Mouse (Mus musculus): ENCODE results near the gene Zdhhc9.
"Not testable (repeated sequence)": the region's sequence is repeated elsewhere in the genome, so short reads cannot be mapped to it uniquely, and the experiment has no call there.

The Zdhhc9 gene

DNA sequence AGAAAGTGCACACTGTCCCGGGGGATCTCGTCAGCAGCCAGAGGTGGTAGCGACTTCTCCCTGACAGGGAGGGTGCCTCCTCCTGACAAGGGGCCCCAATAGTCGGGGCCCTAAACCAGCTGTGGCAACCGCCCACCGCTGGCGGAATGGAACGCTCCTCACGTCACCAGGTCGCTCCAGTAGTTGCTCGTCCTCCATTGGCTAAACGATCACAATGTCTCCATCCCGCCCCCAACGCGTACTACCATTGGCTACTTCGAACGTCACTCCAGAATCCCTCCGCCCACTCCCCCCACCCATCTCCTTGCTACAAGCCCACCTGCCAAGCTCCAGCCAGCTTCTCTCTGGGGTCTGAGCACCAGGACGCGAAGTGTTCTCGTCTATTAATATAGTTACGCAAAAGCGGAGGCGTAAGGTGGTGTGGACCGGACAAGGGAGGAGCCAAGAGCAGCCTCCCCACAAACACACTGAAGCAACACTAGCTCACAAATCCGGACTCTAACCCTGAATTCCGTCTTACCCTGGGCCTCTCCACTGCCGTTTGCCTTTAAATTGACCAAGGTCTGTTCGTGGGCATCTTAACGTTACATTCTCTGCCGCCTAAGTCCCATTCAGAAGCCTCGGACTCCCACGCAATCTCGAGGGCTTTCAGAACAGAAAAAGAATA lies at the start of gene Zdhhc9:
Zdhhc9 (minus strand) TSS at position 360 of the 667 bp plus-strand sequence.
- DNase-seq (ENCODE audit: low spot score in 2 of 2): peak; percentile 69 to 82

DNA sequence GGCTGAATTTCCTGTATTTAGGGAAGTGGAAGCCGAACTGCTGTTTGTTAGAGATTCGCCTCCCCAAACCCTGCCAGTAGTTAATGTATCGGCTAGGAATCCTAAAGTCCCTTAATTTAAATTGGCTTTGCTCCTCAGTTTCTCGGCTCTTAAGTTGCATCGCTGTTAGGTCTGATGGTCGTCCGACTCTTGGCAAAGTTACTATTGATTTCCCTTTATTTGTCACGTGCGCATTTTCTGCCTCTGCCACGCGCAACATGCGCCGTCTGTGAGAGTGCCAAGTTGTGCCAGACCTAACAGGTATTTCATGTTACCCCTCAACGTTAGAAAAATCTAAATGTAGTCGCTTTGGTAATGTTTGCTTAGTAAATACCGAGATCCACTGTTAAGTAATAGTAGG lies 48.3 kb upstream of the Zdhhc9 start:
- no peak for DNase-seq (ENCODE audit: low spot score in 2 of 2)

DNA sequence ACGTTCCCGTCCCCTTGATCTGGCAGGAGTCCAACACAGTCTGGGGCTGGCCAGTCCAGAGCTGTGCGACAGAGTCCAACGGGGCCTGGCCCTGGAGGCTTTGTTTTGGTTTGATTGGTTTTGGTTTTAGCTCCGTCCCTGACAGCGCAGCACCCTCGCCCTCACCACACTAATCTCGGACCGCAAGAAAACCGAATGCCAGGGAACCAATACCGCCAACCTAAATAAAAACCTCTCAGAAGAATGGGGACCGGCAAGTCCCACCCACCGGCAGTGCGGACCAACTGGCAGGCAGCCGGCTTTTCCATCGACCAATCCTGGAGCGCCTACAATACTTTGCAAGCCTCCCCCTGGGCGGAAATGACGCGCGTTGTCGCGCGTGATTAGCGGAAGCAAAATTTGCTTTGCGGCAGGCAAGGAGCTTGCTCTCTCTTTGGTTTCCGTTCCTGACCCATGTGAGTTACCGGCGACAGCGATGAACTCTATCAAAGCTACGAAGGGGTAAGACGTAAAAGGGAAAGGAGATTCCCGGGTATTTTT lies 47.9 kb upstream of the Zdhhc9 start, which contains the start of gene Utp14a:
Utp14a (plus strand) TSS at position 395 of the 540 bp plus-strand sequence.
- peak; percentile 87 to 98 for DNase-seq (ENCODE audit: low spot score in 2 of 2)

DNA sequence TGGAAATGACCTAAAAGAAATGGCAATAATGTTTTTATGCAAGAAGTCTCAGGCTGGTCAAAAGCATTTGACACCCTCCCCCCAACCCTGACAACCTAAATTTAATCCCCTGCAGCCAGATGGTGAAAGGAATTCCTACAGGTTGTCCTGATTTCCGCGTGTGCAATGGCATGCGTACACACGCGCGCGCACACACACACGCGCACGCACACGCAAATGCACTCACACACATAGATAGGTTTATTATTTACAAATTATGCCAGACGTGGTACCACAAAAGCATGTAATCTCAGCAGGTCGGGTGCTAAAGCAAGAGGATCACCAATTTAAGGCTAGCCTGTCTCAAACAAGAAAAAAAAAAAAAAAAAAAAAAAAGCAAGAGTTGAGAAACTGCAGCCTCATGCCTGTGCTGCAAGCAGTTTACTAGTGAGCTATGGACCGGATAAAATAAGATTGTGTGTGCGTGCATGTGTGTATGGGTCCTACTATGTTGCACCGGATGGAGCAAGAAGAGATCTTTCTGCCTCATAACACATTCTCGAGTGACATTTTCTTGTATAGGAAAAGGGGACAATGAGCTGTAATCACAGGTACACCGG lies 47.3 kb upstream of the Zdhhc9 start:
- DNase-seq (ENCODE audit: low spot score in 2 of 2): no peak

DNA sequence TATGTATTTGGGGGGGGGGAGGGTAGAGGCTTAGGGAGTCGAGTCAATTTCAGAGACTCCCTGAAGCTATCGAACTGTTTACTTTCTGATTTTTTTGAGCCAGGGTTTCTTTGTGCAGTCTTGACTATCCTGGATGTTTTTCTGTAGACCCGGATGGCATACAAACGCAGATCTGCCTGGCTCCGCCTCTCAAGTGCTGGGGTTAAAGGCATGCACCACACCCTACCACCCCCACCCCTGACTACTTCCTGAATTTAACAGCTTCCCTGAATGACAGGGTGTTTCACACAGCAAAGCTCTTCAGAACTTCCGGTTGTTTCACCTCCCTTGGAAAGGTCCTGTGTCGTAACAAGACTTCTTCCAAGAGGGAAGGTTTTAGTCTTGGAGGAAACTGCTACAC lies 25.7 kb upstream of the Zdhhc9 start:
- DNase-seq (ENCODE audit: low spot score in 2 of 2): peak in 1 of 2 experiments; percentile 14

DNA sequence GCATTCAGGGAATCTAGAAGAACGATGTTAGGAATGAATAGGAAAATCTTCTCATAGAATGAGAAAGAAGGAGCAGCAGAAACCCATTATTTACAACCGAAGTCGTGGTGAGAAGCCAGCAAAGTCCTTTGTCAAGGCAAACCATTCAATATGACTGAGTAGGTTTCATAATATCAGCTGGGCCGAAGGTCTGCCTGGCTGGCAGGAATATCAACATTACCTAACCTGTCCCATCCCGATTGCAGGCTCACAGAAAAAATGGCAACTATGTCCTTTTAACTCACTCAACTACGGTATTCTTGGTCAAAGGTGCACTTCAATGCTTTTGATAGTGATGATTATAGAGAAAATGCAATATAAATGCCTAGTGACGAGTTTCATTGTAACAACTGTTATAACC lies 17.5 kb upstream of the Zdhhc9 start:
- no peak for DNase-seq (ENCODE audit: low spot score in 2 of 2)

DNA sequence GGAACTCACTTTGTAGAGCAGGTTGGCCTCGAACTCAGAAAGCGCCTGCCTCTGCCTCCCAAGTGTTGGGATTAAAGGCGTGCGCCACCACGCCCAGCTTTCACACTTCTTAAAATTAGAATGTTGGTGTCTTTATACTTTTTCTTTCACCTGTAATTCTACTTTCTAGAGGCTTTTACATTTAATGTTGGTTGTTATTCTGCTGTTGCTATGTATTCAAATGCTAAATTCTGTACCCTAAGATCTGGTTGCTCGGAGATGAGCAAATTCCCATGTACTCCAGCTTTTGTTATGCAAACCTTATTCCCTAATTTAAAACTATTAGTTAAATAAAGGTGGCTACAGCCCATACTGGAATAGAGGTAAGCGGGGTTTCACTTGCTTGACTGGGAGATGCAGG lies 14.0 kb upstream of the Zdhhc9 start:
- no peak for DNase-seq (ENCODE audit: low spot score in 2 of 2)

DNA sequence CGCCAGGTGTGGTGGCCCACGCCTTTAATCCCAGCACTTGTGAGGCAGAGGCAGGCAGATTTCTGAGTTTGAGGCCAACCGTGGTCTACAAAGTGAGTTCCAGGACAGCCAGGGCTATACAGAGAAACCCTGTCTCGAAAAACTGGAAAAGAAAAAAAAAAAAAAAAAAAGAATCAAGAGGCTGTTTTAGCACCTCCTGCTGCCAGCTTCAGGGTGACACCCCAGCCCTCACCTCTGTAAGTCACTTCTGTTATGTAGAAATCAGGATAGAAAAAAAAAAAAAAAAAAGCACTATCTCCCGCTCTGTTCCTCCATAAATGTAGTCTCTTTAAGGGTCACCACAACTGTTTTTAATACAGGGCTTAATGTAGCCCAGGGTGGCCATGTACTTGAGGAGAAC lies 10.8 kb upstream of the Zdhhc9 start:
- DNase-seq (ENCODE audit: low spot score in 2 of 2): no peak

DNA sequence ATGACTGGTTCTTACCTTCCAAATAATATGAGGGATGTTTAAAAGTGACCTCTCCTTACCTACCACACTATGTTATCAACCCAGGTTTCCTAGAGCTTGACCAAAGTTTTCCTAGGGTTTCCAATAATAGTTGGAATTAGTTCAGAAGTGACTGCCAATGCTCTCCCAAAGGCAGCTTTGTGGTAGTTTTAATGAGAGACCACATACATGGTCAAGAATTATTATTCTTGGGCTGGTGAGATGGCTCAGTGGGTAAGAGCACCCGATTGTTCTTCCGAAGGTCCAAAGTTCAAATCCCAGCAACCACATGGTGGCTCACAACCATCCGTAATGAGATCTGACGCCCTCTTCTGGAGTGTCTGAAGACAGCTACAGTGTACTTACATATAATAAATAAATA lies 1.1 kb upstream of the Zdhhc9 start:
- DNase-seq (ENCODE audit: low spot score in 2 of 2): not testable (repeated sequence)

DNA sequence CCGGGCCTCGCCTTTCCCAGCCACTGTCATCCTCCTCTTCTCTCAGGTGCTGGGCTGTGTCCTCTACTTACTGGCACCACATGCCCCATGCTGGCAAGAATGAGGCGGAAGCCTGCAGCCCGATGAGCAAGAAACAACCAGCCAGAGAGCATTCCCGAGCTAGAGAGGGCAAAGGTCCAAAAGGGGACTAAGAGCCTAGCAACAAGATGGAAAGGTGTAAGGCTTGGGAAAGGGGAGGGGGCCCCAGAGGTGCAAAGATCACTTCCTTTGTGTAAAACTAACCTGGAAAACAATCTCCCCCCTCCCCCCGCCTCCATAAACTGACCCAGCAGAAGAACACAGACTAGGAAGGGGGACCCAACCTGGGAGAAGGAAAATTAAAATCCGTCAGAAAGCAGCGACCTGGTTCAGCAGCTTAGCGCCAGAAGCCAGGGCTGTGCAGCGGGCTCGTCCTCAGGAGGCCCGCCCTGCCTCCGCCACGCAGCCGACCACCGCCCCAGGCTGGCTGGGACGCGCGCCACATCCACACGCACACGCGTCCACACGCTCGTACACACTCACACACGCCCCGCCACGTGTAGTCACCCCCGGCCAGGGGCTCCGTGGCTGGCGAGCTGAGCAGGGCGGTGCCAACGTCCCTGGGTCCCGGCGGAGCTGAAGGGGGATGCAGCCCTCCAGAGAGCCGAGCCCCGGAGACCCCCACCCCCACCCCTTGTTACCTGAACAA lies 754 bp downstream of the Zdhhc9 start:
- peak in 1 of 2 experiments; percentile 8 for DNase-seq (ENCODE audit: low spot score in 2 of 2)

DNA sequence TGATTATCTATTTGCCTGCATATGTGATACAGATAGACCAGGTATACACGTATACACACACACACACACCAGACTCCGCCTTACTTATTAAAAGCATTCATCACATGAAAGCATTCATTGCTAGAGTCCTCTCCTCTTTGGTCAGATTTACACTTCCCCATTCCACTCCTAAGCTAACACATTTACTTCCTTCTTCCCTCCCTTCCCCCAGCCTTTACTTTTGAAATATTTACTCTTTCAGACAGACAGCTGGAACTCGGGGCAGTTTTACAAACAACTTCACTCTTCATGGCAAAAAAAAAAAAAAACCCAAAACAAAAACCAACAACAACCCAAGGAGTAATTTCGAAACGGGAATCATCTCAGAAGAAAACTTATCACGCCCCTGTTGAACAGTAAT lies 4.2 kb downstream of the Zdhhc9 start:
- DNase-seq (ENCODE audit: low spot score in 2 of 2): no peak

DNA sequence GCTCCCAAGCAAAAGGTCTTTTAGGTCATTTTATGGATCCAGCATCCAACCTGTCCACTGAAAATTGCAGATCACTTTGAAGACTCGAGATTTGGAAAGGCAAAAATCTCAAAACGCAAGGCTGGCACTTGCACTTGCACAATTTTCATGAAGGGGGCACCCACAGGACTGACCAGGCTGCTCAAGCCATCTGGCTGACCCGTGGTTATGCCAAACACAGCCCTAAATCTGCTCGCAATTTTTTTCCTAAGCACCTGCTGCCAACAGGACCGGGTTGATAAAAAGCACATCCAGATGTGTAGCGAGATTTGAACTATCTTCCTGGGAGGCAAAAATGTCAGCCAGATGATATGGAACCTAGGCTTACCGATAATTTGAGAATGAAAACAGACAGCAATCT lies 4.9 kb downstream of the Zdhhc9 start:
- DNase-seq (ENCODE audit: low spot score in 2 of 2): no peak

DNA sequence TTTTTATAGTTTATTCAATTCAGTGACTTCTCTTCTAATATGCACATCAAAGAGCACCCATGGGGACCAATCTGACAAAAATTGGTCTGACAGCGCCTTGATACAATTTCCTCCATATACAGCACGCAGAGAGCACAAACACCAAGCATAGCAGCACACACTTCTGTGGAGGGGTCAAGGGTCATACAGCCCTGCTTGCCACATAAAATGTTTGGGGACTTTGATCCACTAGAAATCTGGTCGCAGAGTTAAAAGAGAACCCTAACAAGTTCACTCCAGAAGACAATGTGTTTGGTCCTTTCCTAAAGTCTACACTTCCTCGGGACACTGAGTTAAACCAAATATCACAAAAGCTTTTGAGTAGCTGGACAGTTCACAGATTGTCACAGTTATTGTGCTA lies 5.7 kb downstream of the Zdhhc9 start:
- DNase-seq (ENCODE audit: low spot score in 2 of 2): no peak

DNA sequence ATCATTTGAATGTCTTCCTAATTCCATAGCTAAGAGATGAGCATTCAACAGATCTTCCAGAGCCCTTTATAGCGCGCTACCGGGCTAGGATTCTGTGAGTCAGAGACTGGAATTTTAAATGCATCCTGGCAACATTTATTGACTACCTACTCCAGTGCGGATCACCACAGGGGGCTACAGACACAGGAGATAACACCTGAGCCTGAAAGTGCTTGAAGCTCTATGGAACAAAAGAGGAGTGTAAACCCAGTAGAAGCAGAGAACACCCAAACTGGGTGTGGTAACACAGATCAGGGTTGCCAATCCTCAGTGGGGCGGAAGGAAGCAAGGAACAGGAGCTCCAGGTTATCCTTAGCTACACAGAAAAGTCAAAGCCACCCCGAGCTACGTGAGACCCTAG lies 6.2 kb downstream of the Zdhhc9 start:
- DNase-seq (ENCODE audit: low spot score in 2 of 2): no peak

DNA sequence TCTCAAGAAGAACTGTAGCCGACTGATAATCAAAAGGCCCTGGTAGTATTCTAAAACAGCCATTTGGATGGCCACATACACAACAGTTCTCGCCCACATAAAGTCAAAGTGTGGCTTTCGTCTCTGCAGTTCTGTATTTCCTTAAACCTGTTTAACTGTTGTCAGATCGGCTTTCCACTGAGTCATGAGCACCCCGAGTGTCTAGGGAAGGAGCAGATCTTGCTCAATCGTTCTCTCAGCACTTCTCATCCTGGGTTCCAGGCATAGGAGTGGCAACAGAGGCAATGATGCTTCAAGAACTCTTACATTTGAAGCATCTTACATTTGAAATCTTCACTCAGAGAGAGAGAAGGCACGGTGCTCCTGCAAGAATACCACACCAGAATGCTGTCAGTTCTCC lies 6.7 kb downstream of the Zdhhc9 start:
- DNase-seq (ENCODE audit: low spot score in 2 of 2): no peak

DNA sequence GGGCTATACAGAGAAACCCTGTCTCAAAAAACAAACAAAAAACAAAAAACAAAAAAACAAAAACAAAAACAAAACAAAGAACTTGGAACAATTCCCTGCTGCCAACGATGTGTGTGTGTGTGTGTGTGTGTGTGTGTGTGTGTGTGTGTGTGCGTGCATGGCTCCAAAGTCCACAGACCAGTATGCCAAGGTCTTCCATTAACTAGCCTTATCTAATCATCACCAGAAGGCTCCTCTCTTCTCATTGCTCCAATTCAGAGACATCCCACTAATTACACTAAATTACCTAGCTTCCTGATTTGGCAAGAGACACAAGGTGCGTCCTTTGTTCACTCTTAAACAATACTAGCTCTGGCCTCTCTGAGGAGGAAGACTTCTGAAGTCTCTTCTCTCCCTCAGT lies 8.0 kb downstream of the Zdhhc9 start:
- DNase-seq (ENCODE audit: low spot score in 2 of 2): no peak

DNA sequence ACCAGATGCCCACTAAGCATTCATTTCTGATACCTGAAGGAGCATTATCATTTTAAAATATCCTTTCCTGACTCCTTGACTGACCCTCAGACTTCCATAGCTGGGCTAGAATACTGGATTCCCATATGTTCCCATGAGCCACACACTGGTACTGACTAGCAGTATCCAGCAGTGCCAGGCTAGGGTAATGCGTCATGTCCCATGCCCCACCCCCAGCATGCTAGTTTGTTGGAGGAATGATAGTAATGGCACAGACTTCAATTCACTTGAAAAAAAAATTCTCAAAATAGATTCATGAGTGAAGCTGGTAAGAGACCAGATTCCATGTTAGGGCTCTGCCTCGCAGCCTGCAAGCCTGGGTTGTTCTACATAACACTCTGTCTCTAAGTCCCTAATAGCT lies 9.7 kb downstream of the Zdhhc9 start:
- no peak for DNase-seq (ENCODE audit: low spot score in 2 of 2)

DNA sequence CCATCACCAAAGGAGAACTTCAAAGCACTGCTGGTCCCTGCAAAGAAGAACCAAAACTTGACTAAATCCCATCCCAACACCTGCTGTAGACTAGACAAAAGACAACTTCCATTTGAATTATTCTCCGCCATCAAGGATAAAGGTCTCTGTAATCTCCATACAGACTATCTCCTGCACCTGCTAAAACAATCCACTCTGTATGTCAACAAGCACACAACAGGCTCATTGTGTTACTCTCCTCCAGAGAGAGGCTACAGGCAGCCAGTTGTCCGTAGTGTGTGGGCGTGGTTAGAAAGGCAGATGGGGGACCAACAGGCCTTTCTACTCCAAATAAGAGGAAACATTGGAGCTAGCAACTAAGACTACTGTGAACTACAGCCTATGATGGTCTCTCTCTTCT lies 10.8 kb downstream of the Zdhhc9 start:
- DNase-seq (ENCODE audit: low spot score in 2 of 2): no peak

DNA sequence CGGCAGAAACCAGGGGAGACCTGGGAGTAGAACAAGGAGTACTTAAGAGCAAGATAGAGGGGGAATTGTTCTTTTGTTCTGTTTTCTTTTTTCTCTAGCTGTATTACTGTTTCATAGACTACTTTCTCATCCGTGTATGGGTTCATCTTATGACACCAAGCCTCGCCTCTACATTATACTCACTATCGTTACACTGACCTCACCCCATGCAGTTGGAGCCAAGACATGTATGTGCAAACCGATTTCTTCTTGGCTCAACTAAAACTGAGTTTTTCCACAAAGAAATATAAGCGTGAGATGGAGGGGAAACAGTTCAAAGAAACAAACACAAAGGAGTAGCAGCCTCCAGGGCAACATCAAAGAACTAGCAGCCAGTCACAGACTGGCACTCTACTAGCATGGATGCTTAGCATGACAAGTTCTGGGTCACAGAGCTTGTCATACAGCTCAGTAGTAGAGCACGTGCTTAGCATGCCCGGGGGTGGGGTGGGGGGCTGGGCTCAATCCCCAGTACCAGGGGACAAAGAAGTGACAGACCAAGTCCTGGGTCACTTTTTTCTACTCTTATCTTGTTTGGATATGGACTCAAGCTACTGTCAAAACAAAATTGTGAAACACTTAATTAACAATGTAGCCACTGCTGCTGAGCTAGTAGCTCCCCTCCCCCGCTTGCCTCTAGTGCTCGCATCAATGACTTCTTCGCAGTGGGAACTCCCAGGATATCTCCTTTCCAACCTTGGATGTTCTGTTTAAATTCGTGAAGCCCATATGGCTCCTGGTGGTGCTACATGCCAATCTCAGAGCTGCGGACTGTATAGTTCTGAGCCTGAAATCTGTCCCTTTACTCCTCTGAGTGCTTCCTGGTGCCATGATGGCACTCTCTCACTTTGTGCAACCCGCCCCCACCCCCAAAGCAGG lies 15.2 kb downstream of the Zdhhc9 start:
- DNase-seq (ENCODE audit: low spot score in 2 of 2): no peak

DNA sequence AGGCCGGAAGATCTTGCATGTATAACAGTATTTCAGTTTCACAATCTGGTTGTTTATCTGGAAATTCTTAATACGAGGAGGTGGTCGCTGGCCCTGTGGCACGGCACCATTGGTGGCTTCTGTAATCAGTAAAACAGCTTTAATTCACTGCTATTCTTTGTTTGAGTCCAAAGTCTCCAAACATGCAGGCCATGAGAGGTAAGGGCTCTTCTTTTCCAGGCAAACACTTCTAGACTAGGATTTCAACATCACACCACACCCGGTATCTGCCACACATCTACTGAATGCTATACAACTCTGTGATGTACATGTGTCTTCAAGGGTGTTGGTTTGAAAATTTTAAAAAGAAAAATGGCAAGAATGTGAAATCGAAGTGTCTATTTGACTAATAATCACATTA lies 17.4 kb downstream of the Zdhhc9 start:
- DNase-seq (ENCODE audit: low spot score in 2 of 2): no peak

DNA sequence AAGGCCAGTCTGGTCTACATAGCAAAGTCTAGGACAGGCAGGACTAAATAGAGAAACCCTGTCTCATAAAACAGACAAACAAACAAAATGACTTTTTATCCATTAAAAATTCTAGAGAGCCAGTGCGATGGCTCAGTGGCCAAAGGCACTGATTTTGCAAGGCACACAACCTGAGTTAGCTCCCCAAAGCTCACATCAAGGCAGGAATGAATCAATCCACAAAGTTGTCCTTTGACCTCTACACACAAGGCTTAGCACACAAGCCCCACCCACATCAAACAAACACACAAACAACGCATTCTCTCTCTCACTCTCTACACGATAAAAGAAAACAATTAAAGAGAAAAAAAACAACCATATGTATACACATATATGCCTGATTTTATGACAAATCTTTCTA lies 24.0 kb downstream of the Zdhhc9 start:
- no peak for DNase-seq (ENCODE audit: low spot score in 2 of 2)

DNA sequence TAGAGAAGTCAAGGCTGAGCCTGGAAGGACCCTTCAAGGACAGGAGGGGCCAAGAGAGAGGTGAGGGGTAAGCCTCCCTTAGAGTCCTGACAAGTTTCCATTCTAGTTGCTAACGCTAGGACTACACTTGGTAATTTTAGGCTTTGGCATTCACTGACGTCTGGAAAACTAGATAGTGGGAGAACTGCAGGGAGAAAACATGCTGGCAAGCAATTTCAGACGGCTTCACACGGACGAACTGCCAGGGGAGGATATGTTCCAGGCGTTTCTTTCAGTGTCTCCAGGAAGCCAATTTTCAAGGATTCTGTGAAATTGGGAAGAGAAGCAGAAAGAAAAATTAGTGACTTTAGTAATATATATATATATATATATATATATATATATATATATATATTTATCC lies 26.8 kb downstream of the Zdhhc9 start:
- no peak for DNase-seq (ENCODE audit: low spot score in 2 of 2)

All from urinary bladder, postnatal 36 days (tissue).